Mouse (Mus musculus) CH12F3 (cell line): ENCODE measurements around the gene Pkmyt1.

Experiments used
- in situ Hi-C: fragments of 300-500 bp; cut with MboI; formaldehyde crosslinking; loops from 2 replicates; pipeline ENCODE4 v1.14.3; 2020; ENCODE audit warnings: low sequenced_read_pairs

The Pkmyt1 gene

DNA sequence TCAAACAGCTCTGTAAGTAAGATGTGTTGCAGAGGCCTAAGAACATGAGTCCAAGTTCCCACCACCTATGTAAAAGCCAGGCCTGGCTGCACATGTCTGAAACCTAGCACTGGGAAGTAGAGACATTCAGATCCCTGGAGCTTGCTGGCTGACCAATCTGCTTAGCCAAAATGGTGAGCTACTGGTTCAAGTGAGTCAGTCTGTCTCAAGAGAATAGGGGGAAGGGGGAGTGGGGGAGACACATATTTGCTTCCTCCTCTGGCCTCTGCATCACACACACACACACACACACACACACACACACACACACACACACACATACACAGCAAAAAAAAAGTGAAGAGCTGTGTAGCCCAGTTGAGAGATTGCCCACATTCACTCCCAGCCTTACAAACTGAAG, 57.2 kb downstream of the Pkmyt1 start:
- in situ Hi-C loops: no loop called here

DNA sequence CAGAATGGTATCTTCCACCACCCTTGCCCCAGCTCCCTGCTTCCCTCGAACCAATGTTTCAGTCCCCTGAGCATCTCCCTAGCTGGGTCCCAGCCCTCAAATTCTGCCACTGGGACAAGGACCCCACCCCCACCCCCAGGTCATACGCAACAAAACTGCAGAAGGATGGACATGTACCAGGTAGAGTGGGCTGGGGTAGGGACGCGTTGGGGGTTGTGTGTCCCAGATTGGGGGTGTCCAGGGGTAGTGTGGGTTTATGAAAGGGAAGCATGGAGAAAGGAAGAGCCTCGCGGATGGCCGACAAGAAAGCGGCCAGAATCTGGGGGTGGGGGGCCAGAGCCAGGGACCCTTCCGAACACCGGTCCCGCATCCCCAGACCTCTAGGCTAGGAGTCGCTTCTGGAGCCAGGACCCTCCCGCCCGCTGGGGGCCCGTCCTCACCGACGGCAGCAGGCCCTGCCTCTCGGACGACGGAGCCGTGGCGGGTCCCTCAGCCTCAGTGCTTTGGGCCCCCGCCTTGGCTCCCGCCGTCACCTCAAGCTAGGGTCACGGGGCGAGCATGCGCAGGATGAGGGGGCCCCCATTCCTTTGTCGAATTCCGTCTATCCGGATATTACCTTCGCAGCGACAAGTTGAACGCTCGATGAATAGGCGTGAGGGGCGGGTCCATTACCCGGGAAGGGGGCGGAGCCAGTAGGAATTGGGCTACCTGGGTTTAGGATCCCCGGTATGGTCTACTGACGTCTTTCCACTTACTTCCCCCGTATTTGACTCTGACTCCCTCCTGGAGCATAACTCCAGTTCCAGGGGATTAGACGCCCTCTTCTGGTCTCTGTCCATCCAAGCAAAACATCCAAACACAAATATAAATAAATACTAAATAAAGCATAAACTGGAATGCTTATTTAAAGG, 59.7 kb downstream of the Pkmyt1 start, which contains the start of gene Flywch2:
Gene Flywch2 (minus strand): TSS at position 521 of the 911 bp plus-strand sequence.
- in situ Hi-C loops: no loop called here
